Mouse (Mus musculus) 3134 (cell line): ENCODE results near the gene Ifrd2.

ENCODE experiments used
- DNase-seq: peaks from one replicate; pipeline ENCODE4 v3.0.0-alpha.2; 2011; ENCODE audit warnings: low spot score; ENCODE audit not compliant: insufficient read length; ENCODE audit errors: extremely low read depth

Ifrd2 gene

GRCm38 (mm10) chr9:107586974-107587832, at the start of gene Ifrd2:
TSS of gene Ifrd2 (plus strand) at chr9:107587642.
- peak; percentile 94 for DNase-seq

DNA sequence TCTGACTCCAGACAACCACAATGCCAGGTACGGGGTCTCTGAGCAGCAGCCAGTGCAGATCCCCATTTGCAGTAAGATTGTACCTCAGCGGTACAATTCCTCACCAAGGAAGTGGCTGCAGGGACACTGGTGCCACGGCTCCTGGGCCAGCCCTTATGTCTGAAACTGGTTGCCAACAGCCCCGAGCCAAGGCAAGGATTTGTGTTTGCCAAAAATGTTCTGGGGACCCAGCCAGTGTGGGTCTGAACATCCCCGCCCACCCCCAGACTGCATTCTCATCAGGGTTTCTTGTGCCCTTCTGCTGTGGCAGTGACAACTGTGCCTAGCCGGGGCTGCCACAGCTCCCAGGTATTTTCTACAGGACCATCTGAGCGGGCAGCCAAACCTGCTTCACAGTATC, 49.2 kb upstream of the Ifrd2 start:
- no peak for DNase-seq

GRCm38 (mm10) chr9:107538711-107539110, 48.7 kb upstream of the Ifrd2 start:
- no peak for DNase-seq

- DNase-seq = no peak
Measured at GRCm38 (mm10) chr9:107539940-107540339, 47.5 kb upstream of the Ifrd2 start.

GRCm38 (mm10) chr9:107540420-107540819, 47.0 kb upstream of the Ifrd2 start:
- DNase-seq = no peak

DNA sequence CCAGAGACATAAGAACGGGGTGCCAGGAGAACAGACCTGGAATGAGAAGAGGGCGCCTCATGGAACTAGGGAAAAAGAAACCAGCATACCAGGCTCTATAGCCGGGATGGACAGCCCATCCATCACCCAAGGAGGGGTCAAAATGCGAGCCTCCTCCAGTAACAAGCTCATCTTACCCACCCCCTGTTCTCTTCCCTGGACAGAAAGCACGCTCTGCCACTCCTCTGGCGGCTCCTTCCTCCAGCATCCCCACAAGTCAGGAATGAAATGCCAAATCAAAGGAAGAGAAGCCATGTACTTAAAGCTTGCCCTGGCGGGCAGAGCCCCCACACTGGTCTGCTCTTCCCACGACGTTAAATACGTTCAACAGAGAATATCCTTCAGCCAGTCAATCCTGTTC, 46.4 kb upstream of the Ifrd2 start:
- no peak for DNase-seq

GRCm38 (mm10) chr9:107541474-107542351, 45.7 kb upstream of the Ifrd2 start, which contains the start of the genes Cyb561d2 and Nprl2:
TSS of gene Cyb561d2 (minus strand) at chr9:107542193.
TSS of gene Nprl2 (plus strand) at chr9:107542226.
- peak; percentile 97 for DNase-seq

GRCm38 (mm10) chr9:107542352-107542686, 45.1 kb upstream of the Ifrd2 start:
- no peak for DNase-seq

GRCm38 (mm10) chr9:107542721-107543120, 44.7 kb upstream of the Ifrd2 start:
- no peak for DNase-seq

DNA sequence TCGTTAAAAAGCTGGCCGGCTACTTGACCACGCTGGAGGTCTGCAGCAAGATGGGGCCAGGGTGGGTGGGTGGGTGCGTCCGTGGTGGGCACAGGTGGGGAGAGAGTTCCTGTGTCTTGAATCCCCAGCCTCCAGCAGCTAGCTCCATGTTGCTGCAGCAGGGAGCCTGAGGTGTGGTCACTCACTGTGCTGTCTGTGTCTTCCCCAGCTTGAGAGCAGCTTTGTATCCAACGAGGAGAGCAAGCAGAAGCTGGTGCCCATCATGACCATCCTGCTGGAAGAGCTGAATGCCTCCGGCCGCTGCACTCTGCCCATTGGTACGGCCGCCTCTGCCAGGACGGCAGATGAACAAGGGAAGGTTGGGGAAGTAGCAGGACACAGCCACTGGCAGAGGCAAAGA, 44.1 kb upstream of the Ifrd2 start:
- no peak for DNase-seq

DNA sequence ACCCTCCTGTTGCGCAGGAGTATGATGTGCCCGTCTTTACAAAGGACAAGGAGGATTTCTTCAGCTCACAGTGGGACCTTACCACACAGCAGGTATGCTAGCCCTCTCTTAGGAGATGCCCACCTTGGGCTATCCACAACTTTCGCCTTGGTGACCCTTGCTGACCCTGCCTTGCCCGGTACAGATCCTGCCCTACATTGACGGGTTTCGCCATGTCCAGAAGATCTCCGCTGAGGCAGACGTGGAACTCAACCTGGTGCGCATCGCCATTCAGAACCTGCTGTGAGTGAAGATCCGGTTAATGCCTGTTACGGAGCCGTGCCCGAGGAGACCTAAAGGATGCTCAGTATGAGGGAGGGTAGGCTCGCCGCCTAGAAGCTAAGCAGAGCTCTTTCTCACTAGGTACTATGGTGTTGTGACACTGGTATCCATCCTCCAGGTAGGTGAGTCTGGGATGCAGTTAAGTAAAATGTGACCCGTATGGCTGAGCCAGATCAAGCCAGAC, 43.2 kb upstream of the Ifrd2 start:
- DNase-seq = no peak

DNA sequence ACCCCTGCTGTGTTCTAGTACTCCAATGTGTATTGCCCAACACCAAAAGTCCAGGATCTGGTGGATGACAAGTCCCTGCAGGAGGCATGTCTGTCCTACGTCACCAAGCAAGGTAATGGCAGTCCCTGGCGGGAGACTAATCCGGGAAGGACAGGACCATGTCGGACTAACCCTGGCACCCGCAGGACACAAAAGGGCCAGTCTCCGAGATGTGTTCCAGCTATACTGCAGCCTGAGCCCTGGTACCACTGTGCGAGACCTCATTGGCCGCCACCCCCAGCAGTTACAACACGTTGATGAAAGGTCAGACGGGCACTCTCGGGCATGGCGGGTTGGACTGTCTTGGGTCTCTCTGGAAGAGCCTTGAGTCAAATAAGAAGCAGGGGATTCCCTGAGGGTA, 42.7 kb upstream of the Ifrd2 start:
- DNase-seq = no peak

- no peak for DNase-seq
Measured at GRCm38 (mm10) chr9:107545199-107545598, 42.2 kb upstream of the Ifrd2 start.

- peak; percentile 35 for DNase-seq
Measured at GRCm38 (mm10) chr9:107545602-107546001, 41.8 kb upstream of the Ifrd2 start.

- DNase-seq = no peak
Measured at GRCm38 (mm10) chr9:107547026-107547425, 40.4 kb upstream of the Ifrd2 start, which contains the start of gene Zmynd10. TSS of gene Zmynd10 (plus strand) at chr9:107547298.

GRCm38 (mm10) chr9:107547957-107548356, 39.5 kb upstream of the Ifrd2 start:
- no peak for DNase-seq

GRCm38 (mm10) chr9:107548820-107549219, 38.6 kb upstream of the Ifrd2 start:
- DNase-seq = no peak

DNA sequence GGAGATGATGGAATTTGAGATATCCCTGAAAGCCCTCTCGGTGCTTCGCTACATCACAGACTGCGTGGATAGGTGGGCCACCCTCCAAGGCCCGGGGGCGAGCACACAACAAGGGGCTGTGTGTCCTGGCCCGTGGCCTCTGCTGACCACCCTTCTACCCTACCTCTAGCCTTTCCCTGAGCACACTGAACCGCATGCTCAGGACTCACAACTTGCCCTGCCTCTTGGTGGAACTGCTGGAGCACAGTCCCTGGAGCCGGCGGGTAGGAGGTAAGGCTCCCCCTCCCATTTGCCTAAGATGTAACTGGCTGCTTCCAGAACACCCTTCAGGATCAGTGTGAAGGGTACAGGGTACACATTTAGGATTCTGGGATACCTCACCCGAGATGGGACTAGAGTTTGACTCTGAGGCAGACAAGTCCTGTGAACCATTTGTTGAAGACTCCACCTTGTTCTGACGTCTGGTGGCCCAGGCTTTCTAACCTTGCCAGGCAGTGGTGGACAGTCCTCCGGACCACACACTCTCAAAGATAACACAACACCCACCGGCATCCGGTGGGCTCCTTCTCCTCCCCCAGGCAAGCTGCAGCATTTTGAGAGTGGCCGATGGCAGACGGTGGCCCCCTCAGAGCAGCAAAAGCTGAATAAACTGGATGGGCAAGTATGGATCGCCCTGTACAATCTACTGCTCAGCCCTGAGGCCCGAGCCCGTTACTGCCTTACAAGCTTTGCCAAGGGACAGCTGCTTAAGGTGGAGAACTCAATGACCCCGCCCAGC, 38.0 kb upstream of the Ifrd2 start:
- DNase-seq = no peak

DNA sequence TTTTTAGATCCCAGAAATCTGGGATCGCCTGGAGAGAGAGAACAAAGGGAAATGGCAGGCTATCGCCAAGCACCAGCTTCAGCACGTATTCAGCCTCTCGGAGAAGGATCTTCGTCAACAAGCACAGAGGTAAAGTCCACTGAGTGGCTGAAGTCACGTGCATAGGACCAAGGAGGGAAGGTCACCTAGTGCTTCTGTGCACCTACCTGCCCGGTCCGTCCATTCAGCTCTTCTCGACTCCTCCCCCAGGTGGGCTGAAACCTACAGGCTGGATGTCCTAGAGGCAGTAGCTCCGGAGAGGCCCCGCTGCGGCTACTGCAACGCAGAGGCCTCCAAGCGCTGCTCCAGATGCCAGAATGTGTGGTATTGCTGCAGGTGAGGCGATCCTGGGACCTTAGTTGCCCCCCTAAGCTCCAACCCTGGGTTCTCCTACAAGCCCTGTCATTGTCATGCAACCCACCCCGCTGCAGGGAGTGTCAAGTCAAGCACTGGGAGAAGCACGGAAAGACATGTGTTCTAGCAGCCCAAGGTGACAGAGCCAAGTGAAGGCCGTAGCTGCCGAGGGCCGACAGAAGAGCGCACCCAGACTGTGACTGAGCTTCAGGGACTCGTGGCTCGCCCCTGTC, 36.8 kb upstream of the Ifrd2 start:
- no peak for DNase-seq
